Mouse (Mus musculus) thymus, adult 2 months (tissue): Measurements from ENCODE around the gene Slc5a6. TPM values are rescaled to one million over a fixed set of nuclear protein-coding genes. Genes with fewer than 3 reads are reported as not detected.

Experiments
- DNase-seq: peaks from one replicate; pipeline ENCODE4 v3.0.0; 2021
- H3K27ac ChIP-seq: fragments of 200-500 bp; 2 replicates; pipeline ENCODE4 v1.5.1; 2012; ENCODE audit warnings: low read length, control low read depth; ENCODE audit not compliant: control insufficient read depth, insufficient read depth
- H3K27me3 ChIP-seq: fragments of 200-500 bp; 2 replicates; pipeline ENCODE4 v1.6.1; 2012; ENCODE audit warnings: mild to moderate bottlenecking, low read length, moderate library complexity, mixed read lengths; ENCODE audit not compliant: control insufficient read depth, insufficient read depth
- H3K36me3 ChIP-seq: fragments of 200-500 bp; 2 replicates; pipeline ENCODE4 v1.6.1; 2012; ENCODE audit warnings: mild to moderate bottlenecking, low read length, moderate library complexity; ENCODE audit not compliant: control insufficient read depth, insufficient read depth
- H3K4me1 ChIP-seq: fragments of 200-500 bp; replicated peaks from 2 replicates; pipeline ENCODE4 v1.6.1; 2012; ENCODE audit warnings: low read length; ENCODE audit not compliant: control insufficient read depth, insufficient read depth
- H3K4me3 ChIP-seq: fragments of 200-500 bp; 2 replicates; pipeline ENCODE4 v1.5.1; 2012; ENCODE audit warnings: mild to moderate bottlenecking, low read length, control low read depth, moderate library complexity; ENCODE audit not compliant: control insufficient read depth, insufficient read depth
- CTCF ChIP-seq: fragments of 200-500 bp; IDR thresholded peaks from 2 replicates; pipeline ENCODE4 v1.5.1; 2012; ENCODE audit warnings: mild to moderate bottlenecking, control low read depth, low read length, moderate library complexity, borderline replicate concordance; ENCODE audit not compliant: control insufficient read depth, poor library complexity, insufficient read depth; ENCODE audit errors: extremely low read depth
- POLR2A ChIP-seq: fragments of 200-500 bp; IDR thresholded peaks from 2 replicates; pipeline ENCODE4 v1.6.1; 2012; ENCODE audit warnings: mild to moderate bottlenecking, low read length, control low read depth, moderate library complexity; ENCODE audit not compliant: control insufficient read depth, poor library complexity, insufficient read depth; ENCODE audit errors: extremely low read depth
- WGBS: fragments of 180-500 bp; shearing (Covaris S2); methylation state at CpG from one replicate; pipeline ENCODE4 v1.1.7; 2018; 5-methylcytosine and 5-hydroxymethylcytosine counted together
- polyA plus RNA-seq: library from polyadenylated mRNA; depleted of rRNA; stranded (reverse); fragments of >200 nt; gene quantifications from 2 replicates; pipeline ENCODE4 v1.2.3, GENCODE M21; 2012

Gene Slc5a6
- polyA plus RNA-seq, 1 experiment: 37.3 TPM

- no peaks in the 10 kb centered on the region for H3K4me1 ChIP-seq
- 91% methylated on average over 3 of the region's 3 CpGs for WGBS
- peak; percentile 66 for DNase-seq
- no peak overlapping the region for H3K27ac ChIP-seq
- H3K27me3 ChIP-seq: no peaks in the 10 kb centered on the region; the same call in 1 of the 2 replicates
- H3K36me3 ChIP-seq: no peaks in the 10 kb centered on the region; the same call in 1 of the 2 replicates
- no peak for TF ChIP-seq CTCF
- no peak overlapping the region for H3K4me3 ChIP-seq
Observed at GRCm38 (mm10) chr5:31081386-31081785, 32.7 kb upstream of the Slc5a6 start.

GRCm38 (mm10) chr5:31080795-31081164 is 32.1 kb upstream of the Slc5a6 start:
- Histone ChIP-seq H3K4me3 (no peak overlapping the region), H3K4me1 (no peaks in the 10 kb centered on the region), H3K27me3 (no peaks in the 10 kb centered on the region; the same call in 1 of the 2 replicates), H3K36me3 (no peaks in the 10 kb centered on the region; the same call in 1 of the 2 replicates), H3K27ac (no peak overlapping the region)
- TF ChIP-seq POLR2A (no peak), CTCF (no peak)
- DNase-seq: no peak
- 88% methylated on average over 3 of the region's 3 CpGs for WGBS

GRCm38 (mm10) chr5:31080059-31080794 is 31.5 kb upstream of the Slc5a6 start:
- DNase-seq: no peak
- WGBS: 95% methylated on average over 13 of the region's 13 CpGs
- no peak for TF ChIP-seq POLR2A
- no peak for TF ChIP-seq CTCF

GRCm38 (mm10) chr5:31076346-31076745 is 27.6 kb upstream of the Slc5a6 start:
- H3K4me3 ChIP-seq: no peak overlapping the region
- H3K27me3 ChIP-seq: no peaks in the 10 kb centered on the region
- H3K4me1 ChIP-seq: no peaks in the 10 kb centered on the region
- DNase-seq: no peak
- 96% methylated on average over 13 of the region's 13 CpGs for WGBS
- TF ChIP-seq CTCF (no peak), POLR2A (no peak)
- H3K27ac ChIP-seq: no peak overlapping the region
- no peaks in the 10 kb centered on the region; the same call in 1 of the 2 replicates for H3K36me3 ChIP-seq

More at GRCm38 (mm10) chr5:31080059-31080794, 31.5 kb upstream of the Slc5a6 start:
- H3K36me3 ChIP-seq: no peaks in the 10 kb centered on the region; the same call in 1 of the 2 replicates
- no peaks in the 10 kb centered on the region for H3K4me1 ChIP-seq
- H3K27me3 ChIP-seq: no peaks in the 10 kb centered on the region; the same call in 1 of the 2 replicates
- H3K4me3 ChIP-seq: no peak overlapping the region
- no peak overlapping the region for H3K27ac ChIP-seq

GRCm38 (mm10) chr5:31073176-31073575 is 24.5 kb upstream of the Slc5a6 start:
- TF ChIP-seq POLR2A (no peak), CTCF (no peak)
- Histone ChIP-seq H3K36me3 (peaks cover 4% of the 10 kb centered on the region; the same call in 1 of the 2 replicates), H3K4me1 (no peaks in the 10 kb centered on the region), H3K27me3 (no peaks in the 10 kb centered on the region), H3K27ac (no peak overlapping the region), H3K4me3 (no peak overlapping the region)
- DNase-seq: no peak
- WGBS: 97% methylated on average over 12 of the region's 12 CpGs

GRCm38 (mm10) chr5:31071821-31072220 is 23.1 kb upstream of the Slc5a6 start:
- Histone ChIP-seq H3K27me3 (no peaks in the 10 kb centered on the region), H3K4me1 (no peaks in the 10 kb centered on the region), H3K4me3 (no peak overlapping the region), H3K27ac (no peak overlapping the region), H3K36me3 (peaks cover 10% of the 10 kb centered on the region)
- no peak for DNase-seq
- 96% methylated on average over 11 of the region's 11 CpGs for WGBS
- no peak for TF ChIP-seq POLR2A
- TF ChIP-seq CTCF: no peak
